Mouse (Mus musculus) Patski (cell line): ENCODE measurements around the gene Gpr3. TPM values are rescaled to one million over a fixed set of nuclear protein-coding genes. Genes with fewer than 3 reads are reported as not detected.

Source experiments
- ATAC-seq: fragments of 100-300 bp; one replicate; pipeline ENCODE4 v1.8.0; 2021
- CTCF ChIA-PET: fragments of 350-600 bp; sonication (Branson Sonifier 250); formaldehyde crosslinking; loops from one replicate; lab custom pipeline; 2022; ENCODE audit warnings: inconsistent platforms; lab: Charles Lee
- POLR2A ChIA-PET: fragments of 350-600 bp; sonication (Branson Sonifier 250); formaldehyde crosslinking; loops from one replicate; lab custom pipeline; 2022; ENCODE audit warnings: antibody characterized with exemption, inconsistent platforms; lab: Charles Lee
- DNase-seq: peaks from one replicate; pipeline ENCODE4 v3.0.0-alpha.2; 2011; ENCODE audit warnings: low read depth, low spot score
- H3K27me3 ChIP-seq: fragments of 371-371 bp; one replicate; pipeline ENCODE4 v1.5.1; 2021
- CTCF ChIP-seq: fragments of 100-300 bp; IDR thresholded peaks from one replicate; pipeline ENCODE4 v1.5.1; 2021
- in situ Hi-C: fragments of 300-500 bp; cut with MboI; formaldehyde crosslinking; loops from 3 replicates; pipeline ENCODE4 v1.11.1; 2018; ENCODE audit warnings: low pct_unique_long_range_greater_than_20kb, mixed read lengths
- polyA plus RNA-seq: library from polyadenylated mRNA; unstranded; gene quantifications from one replicate; pipeline ENCODE4 v1.2.3, GENCODE M21; 2021

The Gpr3 gene
- polyA plus RNA-seq, 1 experiment from 2014 or later = 0.63 TPM

- DNase-seq = no peak
- in situ Hi-C loops = no loop called here
- ChIA-PET CTCF (no interaction called here), POLR2A (no interaction called here)
- TF ChIP-seq CTCF = no peak
- H3K27me3 ChIP-seq = no peaks in the 10 kb centered on the region
- ATAC-seq = no peak
Measured at GRCm38 (mm10) chr4:133247806-133248449, 35.6 kb upstream of the Gpr3 start.

DNA sequence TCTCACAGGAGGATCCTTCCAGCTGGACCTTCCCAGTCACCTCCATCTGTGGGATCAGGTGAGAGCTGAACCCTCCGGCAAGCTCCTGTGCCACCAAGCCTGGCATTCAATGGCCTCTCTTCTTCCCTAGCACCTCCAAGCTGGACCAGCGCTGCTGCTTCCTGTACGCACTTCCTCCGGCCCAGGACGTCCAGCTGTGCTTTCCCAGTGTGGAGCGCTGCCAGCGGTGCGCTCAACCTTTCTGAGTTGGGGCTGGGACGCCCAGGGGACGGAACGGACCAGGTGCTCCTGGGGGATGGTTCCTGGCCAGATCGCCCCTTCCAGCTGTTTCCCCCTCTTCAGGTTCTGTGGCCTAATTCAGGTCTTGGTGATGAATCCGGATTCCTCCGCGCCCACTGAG is 34.7 kb upstream of the Gpr3 start:
- ATAC-seq (no peak), DNase-seq (no peak)
- in situ Hi-C loops = no loop called here
- no peak for TF ChIP-seq CTCF
- CTCF ChIA-PET = no interaction called here
- no peaks in the 10 kb centered on the region for H3K27me3 ChIP-seq
- POLR2A ChIA-PET = no interaction called here

- no peaks in the 10 kb centered on the region for H3K27me3 ChIP-seq
- ATAC-seq = no peak
- no peak for TF ChIP-seq CTCF
- in situ Hi-C loops = no loop called here
- CTCF ChIA-PET = no interaction called here
- POLR2A ChIA-PET = no interaction called here
- DNase-seq = no peak
Measured at GRCm38 (mm10) chr4:133244289-133244688, 32.0 kb upstream of the Gpr3 start.

- ATAC-seq = no peak
- CTCF ChIA-PET = no interaction called here
- POLR2A ChIA-PET = no interaction called here
- TF ChIP-seq CTCF = no peak
- DNase-seq = no peak
- in situ Hi-C loops = no loop called here
- no peaks in the 10 kb centered on the region for H3K27me3 ChIP-seq
Measured at GRCm38 (mm10) chr4:133243538-133243937, 31.2 kb upstream of the Gpr3 start.

DNA sequence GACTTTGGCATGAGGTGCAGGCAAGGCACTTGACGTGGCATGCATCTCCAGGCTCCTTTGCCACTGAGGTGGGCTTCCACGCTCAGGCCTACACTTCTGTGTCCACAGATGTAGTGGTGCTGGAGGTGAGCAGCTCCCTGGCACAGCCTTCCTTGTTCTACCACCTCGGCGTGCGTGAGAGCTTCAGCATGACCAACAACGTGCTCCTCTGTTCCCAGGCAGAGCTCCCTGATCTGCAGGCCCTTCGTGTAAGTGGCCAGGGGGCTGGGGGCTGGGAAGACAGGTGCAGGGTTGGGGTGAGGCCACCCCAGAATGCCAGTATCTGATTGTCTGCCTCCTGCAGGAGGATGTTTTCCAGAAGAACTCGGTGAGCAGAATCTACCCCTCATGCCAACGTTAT is 30.4 kb upstream of the Gpr3 start:
- DNase-seq (no peak), ATAC-seq (no peak)
- H3K27me3 ChIP-seq = no peaks in the 10 kb centered on the region
- in situ Hi-C loops = no loop called here
- TF ChIP-seq CTCF = no peak
- POLR2A ChIA-PET = no interaction called here
- CTCF ChIA-PET = interaction anchor here (0.9 kb wide), 1 partner anchor 34 kb away, joined by 4 read pairs; no protein-coding TSS in a partner anchor

- DNase-seq (no peak), ATAC-seq (no peak)
- no peak for TF ChIP-seq CTCF
- CTCF ChIA-PET = interaction anchor here (0.9 to 1.4 kb wide), 3 partner anchors 15 to 35 kb away, joined by 3 to 4 read pairs (median 3); no protein-coding TSS in a partner anchor
- in situ Hi-C loops = no loop called here
- no peaks in the 10 kb centered on the region for H3K27me3 ChIP-seq
- POLR2A ChIA-PET = interaction anchor here (1.6 kb wide), 1 partner anchor 13 kb away, joined by 3 read pairs; no protein-coding TSS in a partner anchor
Measured at GRCm38 (mm10) chr4:133241910-133242309, 29.6 kb upstream of the Gpr3 start.

DNA sequence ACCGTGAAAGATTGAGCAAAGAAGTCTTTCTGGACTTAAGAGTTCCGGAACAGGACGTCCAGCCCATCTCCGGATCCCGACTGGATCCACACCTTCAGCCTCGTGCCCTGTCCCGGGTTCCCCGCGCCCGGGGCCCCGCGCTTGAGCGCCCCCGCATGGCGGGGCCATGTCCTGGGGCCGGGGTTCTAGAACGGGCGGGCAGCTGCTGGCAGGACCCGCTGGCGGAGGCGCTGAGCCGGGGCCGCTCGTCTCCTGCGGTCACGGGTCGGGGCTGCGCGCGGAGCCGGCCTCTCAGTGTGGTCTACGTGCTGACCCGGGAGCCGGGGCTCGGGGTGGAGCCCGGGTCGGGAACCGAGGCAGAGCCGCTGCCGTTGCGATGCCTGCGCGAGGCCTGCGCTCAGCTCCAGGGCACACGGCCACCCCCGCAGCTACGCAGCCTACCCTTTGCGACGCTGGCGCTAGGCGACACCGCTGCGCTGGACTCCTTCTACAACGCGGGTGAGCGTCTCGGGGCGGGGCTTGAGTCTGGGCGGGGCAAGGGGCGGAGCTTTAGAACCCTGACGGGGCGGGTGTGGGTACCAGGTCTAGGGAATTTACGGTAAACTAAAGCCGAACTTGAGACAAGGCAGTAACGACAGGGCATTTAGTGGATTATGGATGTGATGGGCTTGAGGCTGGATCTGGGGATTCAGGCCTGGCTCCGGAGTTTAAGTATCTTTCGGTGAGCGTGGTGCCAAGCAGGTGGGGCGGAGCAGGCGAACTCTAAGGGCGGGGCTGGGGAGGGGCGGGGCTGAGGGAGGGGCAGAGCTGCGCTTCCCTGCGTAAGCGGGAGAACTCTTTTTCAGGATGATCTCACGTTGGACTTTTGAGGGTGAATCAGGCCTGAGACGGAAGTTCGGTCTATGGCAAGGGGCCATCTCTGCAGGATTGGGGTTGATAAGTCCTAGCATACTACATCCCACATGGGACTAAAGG is 28.9 kb upstream of the Gpr3 start:
- DNase-seq = peak; percentile 61
- ChIA-PET POLR2A (interaction anchor here (0.9 to 1.6 kb wide), 2 partner anchors 14 to 25 kb away, joined by 3 to 4 read pairs; no protein-coding TSS in a partner anchor), CTCF (interaction anchor here (1.1 to 1.4 kb wide), 2 partner anchors 15 to 30 kb away, joined by 3 read pairs; no protein-coding TSS in a partner anchor)
- no peaks in the 10 kb centered on the region for H3K27me3 ChIP-seq
- ATAC-seq = peak; percentile 81
- no peak for TF ChIP-seq CTCF
- in situ Hi-C loops = no loop called here

DNA sequence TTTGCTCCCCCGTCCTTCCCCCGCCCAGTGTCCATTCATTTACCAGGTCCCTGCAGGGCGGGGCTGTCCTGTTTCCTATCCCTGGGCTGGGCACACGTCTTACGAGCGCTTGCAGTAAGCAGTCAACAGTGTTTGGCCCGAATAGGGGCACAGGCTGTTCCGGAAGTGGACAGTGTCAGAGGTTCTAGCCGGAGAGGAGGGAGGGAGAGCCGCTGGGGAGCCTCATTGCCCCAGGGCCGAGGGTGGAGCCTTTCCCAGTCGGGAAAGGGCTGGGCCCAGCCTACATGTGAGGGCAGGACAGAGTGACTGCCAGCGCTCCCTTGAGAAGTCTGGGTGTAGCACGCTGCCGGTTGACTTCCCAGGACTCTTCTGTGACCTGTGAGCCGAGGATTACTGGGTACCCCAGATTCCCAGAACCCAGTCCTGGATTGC is 28.2 kb upstream of the Gpr3 start, which contains the start of gene Map3k6:
Map3k6 (plus strand) TSS at position 329 of the 432 bp plus-strand sequence.
- CTCF ChIA-PET = interaction anchor here (1.1 kb wide), 1 partner anchor 31 kb away, joined by 3 read pairs; no protein-coding TSS in a partner anchor
- no peak for DNase-seq
- in situ Hi-C loops = no loop called here
- ATAC-seq = peak; percentile 31
- POLR2A ChIA-PET = interaction anchor here (0.6 to 1.6 kb wide), 3 partner anchors 14 to 239 kb away, joined by 3 to 4 read pairs (median 3); no protein-coding TSS in a partner anchor
- no peak for TF ChIP-seq CTCF
- H3K27me3 ChIP-seq = no peaks in the 10 kb centered on the region

DNA sequence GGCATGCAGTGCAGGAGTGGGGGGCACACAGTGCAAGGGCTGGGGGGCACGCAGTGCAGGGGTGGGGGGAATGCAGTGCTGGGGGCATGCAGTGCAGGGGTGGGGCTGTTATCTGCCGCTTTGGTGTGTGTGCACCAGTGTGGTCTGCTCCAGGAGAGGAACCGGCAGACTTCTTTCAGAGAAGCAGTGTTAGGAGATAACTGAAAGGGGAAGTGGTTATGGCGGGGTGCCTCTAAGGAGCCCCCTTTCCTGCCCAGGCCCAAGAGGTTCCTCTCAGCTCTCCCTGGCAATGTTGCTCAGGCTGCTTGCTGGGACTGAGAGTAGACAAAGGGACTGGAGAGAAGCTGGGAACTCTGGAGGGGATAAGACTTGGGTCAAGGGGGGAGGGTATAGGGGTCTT is 25.6 kb upstream of the Gpr3 start:
- CTCF ChIA-PET = no interaction called here
- in situ Hi-C loops = no loop called here
- no peak for DNase-seq
- no peak for ATAC-seq
- H3K27me3 ChIP-seq = no peaks in the 10 kb centered on the region
- POLR2A ChIA-PET = no interaction called here
- TF ChIP-seq CTCF = no peak

DNA sequence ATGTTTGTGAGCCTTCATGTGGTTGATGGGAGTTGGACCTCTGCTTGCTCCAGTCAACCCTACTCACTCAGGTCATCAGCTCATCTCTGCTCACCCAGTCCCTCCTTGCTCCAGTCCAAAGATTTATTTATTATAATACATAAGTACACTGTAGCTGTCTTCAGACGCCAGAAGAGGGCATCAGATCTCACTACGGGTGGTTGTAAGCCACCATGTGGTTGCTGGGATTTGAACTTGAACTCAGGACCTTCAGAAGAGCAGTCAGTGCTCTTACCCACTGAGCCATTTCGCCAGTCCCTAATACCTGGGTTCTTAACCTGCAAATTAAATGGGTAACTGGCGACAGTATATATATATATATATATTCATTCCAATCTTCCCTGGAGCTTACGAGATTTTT is 23.1 kb upstream of the Gpr3 start:
- CTCF ChIA-PET = no interaction called here
- POLR2A ChIA-PET = no interaction called here
- in situ Hi-C loops = no loop called here

More for the DNA sequence above, 23.1 kb upstream of the Gpr3 start:
- no peak for TF ChIP-seq CTCF
- no peaks in the 10 kb centered on the region for H3K27me3 ChIP-seq
- DNase-seq = no peak
- ATAC-seq = no peak
